Mouse (Mus musculus) forebrain, embryonic 11.5 days (tissue): ENCODE measurements around the gene Znrd1. TPM values are rescaled to one million over a fixed set of nuclear protein-coding genes. Genes with fewer than 3 reads are reported as not detected.

Experiments
- ATAC-seq: fragments of 200-750 bp; cut with Nextera tagmentation; replicated peaks from 2 replicates; pipeline ENCODE4 v1.8.0; 2017; ENCODE audit warnings: moderate TSS enrichment; ENCODE audit not compliant: low FRiP score
- DNase-seq: peaks from one replicate; pipeline ENCODE4 v3.0.0-alpha.2; 2017; ENCODE audit warnings: low spot score
- H3K27ac ChIP-seq: fragments of 300-500 bp; sonication (generic); 2 replicates; pipeline ENCODE4 v1.5.1; 2014; ENCODE audit warnings: low read depth, low read length
- H3K27me3 ChIP-seq: fragments of 300-500 bp; sonication (generic); 2 replicates; pipeline ENCODE4 v1.6.1; 2014; ENCODE audit warnings: mild to moderate bottlenecking, low read length, mixed read lengths; ENCODE audit not compliant: control insufficient read depth, insufficient read depth
- H3K36me3 ChIP-seq: fragments of 300-500 bp; sonication (generic); 2 replicates; pipeline ENCODE4 v1.6.1; 2014; ENCODE audit warnings: mild to moderate bottlenecking, low read length, moderate library complexity, mixed read lengths; ENCODE audit not compliant: control insufficient read depth, insufficient read depth
- H3K4me1 ChIP-seq: fragments of 300-500 bp; sonication (generic); replicated peaks from 2 replicates; pipeline ENCODE4 v1.6.1; 2014; ENCODE audit warnings: low read length, mixed read lengths; ENCODE audit not compliant: control insufficient read depth, insufficient read depth
- H3K4me2 ChIP-seq: fragments of 300-500 bp; sonication (generic); 2 replicates; pipeline ENCODE4 v1.6.1; 2014; ENCODE audit warnings: low read depth, mild to moderate bottlenecking, low read length, moderate library complexity, mixed read lengths; ENCODE audit not compliant: severe bottlenecking
- H3K4me3 ChIP-seq: fragments of 300-500 bp; sonication (generic); 2 replicates; pipeline ENCODE4 v1.5.1; 2014; ENCODE audit warnings: low read depth, low read length
- H3K9ac ChIP-seq: fragments of 300-500 bp; sonication (generic); 2 replicates; pipeline ENCODE4 v1.6.1; 2014; ENCODE audit warnings: low read length
- H3K9me3 ChIP-seq: fragments of 300-500 bp; sonication (generic); 2 replicates; pipeline ENCODE4 v1.6.1; 2016; ENCODE audit warnings: low read length, mixed read lengths; ENCODE audit not compliant: control insufficient read depth
- WGBS: fragments of 180-500 bp; shearing (Covaris S2); extraction: QIAGEN DNeasy Blood & Tissue Kit; methylation state at CpG from one replicate; pipeline ENCODE4 v1.1.7; 2014; 5-methylcytosine and 5-hydroxymethylcytosine counted together
- polyA plus RNA-seq: library from polyadenylated mRNA; unstranded; fragments of >200 nt; fragmentation: Nextera tagmentation; extraction: Ambion mirVana; gene quantifications from 2 replicates; pipeline ENCODE4 v1.2.1, GENCODE M21; 2014

Gene Znrd1
- polyA plus RNA-seq, 1 experiment from 2014 or later: 83.2 TPM

- Histone ChIP-seq H3K27ac (no peak within 1 kb of the TSS), H3K4me3 (peak within 1 kb of the TSS; percentile 27), H3K4me1 (peaks cover 10% of the 10 kb centered on the region; the same call in 1 of the 2 replicates), H3K9ac (peak within 1 kb of the TSS; percentile 28; the same call in 1 of the 2 replicates), H3K36me3 (no peaks in the 10 kb centered on the region), H3K4me2 (peak within 1 kb of the TSS; percentile 55), H3K9me3 (no peaks in the 10 kb centered on the region), H3K27me3 (peaks cover 39% of the 10 kb centered on the region)
- DNase-seq: peak; percentile 59
- 3% methylated on average over 59 of the region's 59 CpGs for WGBS
- ATAC-seq: 0 out of 2 replicates have a peak, but pooled peaks have one; percentile 13
These were observed 15.4 kb downstream of the Znrd1 start, which contains the start of gene Rnf39 for GRCm38 (mm10) chr17:36942791-36943471. Gene Rnf39 (plus strand): TSS chr17:36942918.

- ATAC-seq (no peak), DNase-seq (no peak)
- H3K4me3 ChIP-seq: no peak overlapping the region
- no peaks in the 10 kb centered on the region for H3K36me3 ChIP-seq
- no peak overlapping the region for H3K27ac ChIP-seq
- WGBS: 60% methylated on average over 10 of the region's 10 CpGs
- H3K9ac ChIP-seq: no peak overlapping the region
- H3K9me3 ChIP-seq: no peaks in the 10 kb centered on the region
- peaks cover 39% of the 10 kb centered on the region for H3K27me3 ChIP-seq
- H3K4me2 ChIP-seq: no peak overlapping the region; the same call in 1 of the 2 replicates
- H3K4me1 ChIP-seq: peaks cover 10% of the 10 kb centered on the region; the same call in 1 of the 2 replicates
These were observed 16.0 kb downstream of the Znrd1 start for GRCm38 (mm10) chr17:36942391-36942790.

- no peak overlapping the region for H3K9ac ChIP-seq
- DNase-seq (no peak), ATAC-seq (no peak)
- 81% methylated on average over 2 of the region's 2 CpGs for WGBS
- no peak overlapping the region for H3K4me3 ChIP-seq
- no peaks in the 10 kb centered on the region for H3K9me3 ChIP-seq
- no peaks in the 10 kb centered on the region for H3K36me3 ChIP-seq
- no peak overlapping the region for H3K4me2 ChIP-seq
- H3K4me1 ChIP-seq: 0 out of 2 replicates have a peak, but pooled peaks cover 6% of the 10 kb centered on the region
- H3K27ac ChIP-seq: no peak overlapping the region
- H3K27me3 ChIP-seq: peaks cover 14% of the 10 kb centered on the region
These were observed 20.3 kb downstream of the Znrd1 start for GRCm38 (mm10) chr17:36938056-36938455.

GRCm38 (mm10) chr17:36931806-36932205 is 26.6 kb downstream of the Znrd1 start:
- WGBS: 70% methylated on average over 2 of the region's 2 CpGs
- no peak overlapping the region for H3K4me2 ChIP-seq
- H3K9ac ChIP-seq: no peak overlapping the region
- no peak for DNase-seq
- ATAC-seq: no peak
- no peaks in the 10 kb centered on the region for H3K36me3 ChIP-seq
- no peaks in the 10 kb centered on the region for H3K4me1 ChIP-seq
- H3K27ac ChIP-seq: no peak overlapping the region
- no peaks in the 10 kb centered on the region for H3K9me3 ChIP-seq
- H3K27me3 ChIP-seq: no peaks in the 10 kb centered on the region
- no peak overlapping the region for H3K4me3 ChIP-seq

GRCm38 (mm10) chr17:36931130-36931529 is 27.2 kb downstream of the Znrd1 start:
- H3K9me3 ChIP-seq: no peaks in the 10 kb centered on the region
- H3K27ac ChIP-seq: no peak overlapping the region
- H3K4me3 ChIP-seq: no peak overlapping the region
- no peaks in the 10 kb centered on the region for H3K4me1 ChIP-seq
- WGBS: 89% methylated on average over 4 of the region's 4 CpGs
- DNase-seq (no peak), ATAC-seq (no peak)
- H3K4me2 ChIP-seq: no peak overlapping the region
- no peaks in the 10 kb centered on the region for H3K36me3 ChIP-seq
- H3K27me3 ChIP-seq: no peaks in the 10 kb centered on the region
- no peak overlapping the region for H3K9ac ChIP-seq

GRCm38 (mm10) chr17:36930233-36930632 is 28.1 kb downstream of the Znrd1 start:
- no peak overlapping the region for H3K9ac ChIP-seq
- no peak for DNase-seq
- no peaks in the 10 kb centered on the region for H3K27me3 ChIP-seq
- no peak overlapping the region for H3K4me2 ChIP-seq
- H3K4me1 ChIP-seq: no peaks in the 10 kb centered on the region
- H3K4me3 ChIP-seq: no peak overlapping the region
- H3K36me3 ChIP-seq: no peaks in the 10 kb centered on the region
- H3K27ac ChIP-seq: no peak overlapping the region
- no peak for ATAC-seq
- H3K9me3 ChIP-seq: no peaks in the 10 kb centered on the region
- 88% methylated on average over 6 of the region's 6 CpGs for WGBS

GRCm38 (mm10) chr17:36929236-36929932 is 29.0 kb downstream of the Znrd1 start:
- H3K36me3 ChIP-seq: no peaks in the 10 kb centered on the region
- H3K9me3 ChIP-seq: no peaks in the 10 kb centered on the region
- no peak for DNase-seq
- H3K4me2 ChIP-seq: no peak overlapping the region
- ATAC-seq: no peak
- no peaks in the 10 kb centered on the region for H3K4me1 ChIP-seq
- H3K27ac ChIP-seq: no peak overlapping the region
- no peaks in the 10 kb centered on the region for H3K27me3 ChIP-seq
- 82% methylated on average over 12 of the region's 12 CpGs for WGBS
- no peak overlapping the region for H3K9ac ChIP-seq
- no peak overlapping the region for H3K4me3 ChIP-seq

GRCm38 (mm10) chr17:36927496-36928120 is 30.8 kb downstream of the Znrd1 start:
- DNase-seq: no peak
- Histone ChIP-seq H3K9ac (no peak overlapping the region), H3K4me2 (no peak overlapping the region), H3K36me3 (no peaks in the 10 kb centered on the region), H3K4me3 (no peak overlapping the region), H3K27ac (no peak overlapping the region), H3K27me3 (no peaks in the 10 kb centered on the region), H3K4me1 (no peaks in the 10 kb centered on the region), H3K9me3 (no peaks in the 10 kb centered on the region)
- 74% methylated on average over 10 of the region's 10 CpGs for WGBS
- ATAC-seq: no peak
